Mouse (Mus musculus): ENCODE data around the gene Tmc3. TPM values are rescaled to one million over a fixed set of nuclear protein-coding genes. Genes with fewer than 3 reads are reported as not detected.

Gene Tmc3
- polyA plus RNA-seq (2017; shearing (Covaris generic)): 1 to 10 TPM in 1 of 2 experiments, under 1 TPM in 1; 0.15 to 2.6 TPM

GRCm38 (mm10) chr7:83584639-83585471 lies at the start of gene Tmc3:
Gene Tmc3, plus strand, starts transcription at chr7:83584927.

GRCm38 (mm10) chr7:83631828-83632681 lies 47.3 kb downstream of the Tmc3 start, which contains the start of gene Stard5:
Gene Stard5, plus strand, starts transcription at chr7:83631959.

Other genes with a start within 250 kb of the Tmc3 start
- gene Stard5, start 47.0 kb downstream of the Tmc3 start, polyA plus RNA-seq (2017; shearing (Covaris generic)): 10 to 100 TPM; 31.0 to 39.1 TPM
- gene Il16, start 160.8 kb downstream of the Tmc3 start, polyA plus RNA-seq (2017; shearing (Covaris generic)): 100 to 1,000 TPM; 315 to 369 TPM
- under 1 TPM in 1 of 2 experiments, not detected in 1; 0.20 TPM for gene Cfap161, start 210.0 kb downstream of the Tmc3 start, polyA plus RNA-seq (2017; shearing (Covaris generic))

Data from activated CD4-positive, CD25-positive, alpha-beta regulatory T cell (primary cell).